Mouse (Mus musculus) liver, adult 2 months (tissue): Measurements from ENCODE around the gene Cd59a.

Source experiments
- CTCF ChIP-seq: fragments of 200-500 bp; IDR thresholded peaks from 2 replicates; pipeline ENCODE4 v1.5.1; 2011; ENCODE audit warnings: low read depth, low read length, control low read depth
- POLR2A ChIP-seq: fragments of 200-500 bp; IDR thresholded peaks from 2 replicates; pipeline ENCODE4 v1.6.1; 2011; ENCODE audit warnings: low read length, control low read depth; ENCODE audit not compliant: insufficient read depth; ENCODE audit errors: extremely low read depth

DNA sequence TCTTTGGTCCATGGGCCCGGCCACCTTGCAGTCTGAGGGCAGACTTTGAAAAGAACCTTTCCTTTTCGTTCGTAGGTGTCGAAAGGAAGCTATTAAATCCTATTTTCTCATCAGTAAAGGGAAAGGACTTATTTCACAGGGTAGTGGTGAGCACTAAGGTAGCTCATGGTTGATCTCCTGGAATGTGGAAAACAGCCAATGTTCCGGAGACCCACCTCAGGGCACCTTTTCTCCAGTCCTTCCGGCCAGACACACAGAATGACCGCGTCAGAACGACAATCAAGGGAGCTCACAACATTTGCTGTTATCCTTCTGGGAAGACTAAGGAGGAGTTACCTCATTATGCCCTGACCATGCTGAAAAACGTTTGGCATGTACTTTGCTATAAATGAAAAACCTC lies 655 bp downstream of the Cd59a start:
- TF ChIP-seq CTCF (no peak), POLR2A (no peak)
